Mouse (Mus musculus): ENCODE measurements at regions not wholly inside any gene's neighbourhood (a gene's known extent, or its start where the extent isn't known, plus 50 kb on each side); places are given as distances from the start of the nearest gene placed in this dataset.

DNA sequence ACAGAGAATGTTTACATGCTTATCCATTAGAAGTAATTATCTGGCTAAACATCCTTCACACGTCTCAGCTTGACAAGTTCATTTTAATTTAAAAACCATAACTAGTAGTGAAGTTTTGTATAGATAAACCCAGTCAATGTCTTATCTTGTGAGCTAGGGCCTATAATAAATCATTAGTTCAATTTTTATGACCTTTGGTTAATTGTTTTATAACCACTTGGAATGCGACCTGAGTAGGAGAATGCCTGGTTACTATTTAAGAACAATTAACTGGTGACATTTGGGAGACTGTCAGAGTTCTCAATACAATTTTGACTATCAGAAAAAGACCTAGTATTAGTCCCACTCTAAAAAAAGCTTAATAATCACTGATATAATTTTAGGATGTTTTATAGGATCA lies 813.6 kb downstream of the Gm9008 start:
- no peak for ATAC-seq (ENCODE audit: low FRiP score)
- Histone ChIP-seq H3K9me3 (replicated peaks) (no peaks in the 10 kb centered on the region), H3K4me2 (no peak overlapping the region), H3K36me3 (no peaks in the 10 kb centered on the region), H3K27me3 (replicated peaks) (no peaks in the 10 kb centered on the region), H3K4me1 (no peaks in the 10 kb centered on the region), H3K27ac (replicated peaks) (no peak overlapping the region), H3K4me3 (replicated peaks) (no peak overlapping the region), H3K9ac (replicated peaks) (no peak overlapping the region)
- 40% methylated on average over 2 of the region's 2 CpGs for WGBS

DNA sequence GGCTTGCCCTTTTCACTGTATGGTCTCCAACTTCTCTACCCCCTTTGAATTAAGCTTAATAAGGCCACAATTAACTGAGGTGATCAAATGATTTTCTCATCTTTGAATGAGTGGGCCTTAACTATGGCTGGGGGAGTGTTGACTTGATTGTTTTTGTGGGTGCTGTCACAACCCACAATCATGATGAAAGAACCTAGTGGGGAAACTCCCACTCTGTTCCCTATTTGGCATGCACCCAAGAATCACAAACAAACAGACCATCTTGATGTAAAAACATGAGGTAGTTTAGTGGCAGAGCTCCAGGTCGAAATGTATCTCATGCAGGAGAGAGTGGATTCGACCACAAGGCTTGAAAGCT lies 853.2 kb downstream of the Gm9008 start:
- 91% methylated on average over 2 of the region's 2 CpGs for WGBS
- H3K9ac ChIP-seq (replicated peaks), result no peak overlapping the region
- H3K36me3 ChIP-seq, result no peaks in the 10 kb centered on the region
- no peaks in the 10 kb centered on the region for H3K27me3 ChIP-seq (replicated peaks)
- no peak overlapping the region for H3K4me3 ChIP-seq (replicated peaks)
- no peak overlapping the region for H3K4me2 ChIP-seq
- H3K9me3 ChIP-seq (replicated peaks), result no peaks in the 10 kb centered on the region
- no peak for ATAC-seq (ENCODE audit: low FRiP score)
- H3K27ac ChIP-seq (replicated peaks), result no peak overlapping the region
- H3K4me1 ChIP-seq, result no peaks in the 10 kb centered on the region

DNA sequence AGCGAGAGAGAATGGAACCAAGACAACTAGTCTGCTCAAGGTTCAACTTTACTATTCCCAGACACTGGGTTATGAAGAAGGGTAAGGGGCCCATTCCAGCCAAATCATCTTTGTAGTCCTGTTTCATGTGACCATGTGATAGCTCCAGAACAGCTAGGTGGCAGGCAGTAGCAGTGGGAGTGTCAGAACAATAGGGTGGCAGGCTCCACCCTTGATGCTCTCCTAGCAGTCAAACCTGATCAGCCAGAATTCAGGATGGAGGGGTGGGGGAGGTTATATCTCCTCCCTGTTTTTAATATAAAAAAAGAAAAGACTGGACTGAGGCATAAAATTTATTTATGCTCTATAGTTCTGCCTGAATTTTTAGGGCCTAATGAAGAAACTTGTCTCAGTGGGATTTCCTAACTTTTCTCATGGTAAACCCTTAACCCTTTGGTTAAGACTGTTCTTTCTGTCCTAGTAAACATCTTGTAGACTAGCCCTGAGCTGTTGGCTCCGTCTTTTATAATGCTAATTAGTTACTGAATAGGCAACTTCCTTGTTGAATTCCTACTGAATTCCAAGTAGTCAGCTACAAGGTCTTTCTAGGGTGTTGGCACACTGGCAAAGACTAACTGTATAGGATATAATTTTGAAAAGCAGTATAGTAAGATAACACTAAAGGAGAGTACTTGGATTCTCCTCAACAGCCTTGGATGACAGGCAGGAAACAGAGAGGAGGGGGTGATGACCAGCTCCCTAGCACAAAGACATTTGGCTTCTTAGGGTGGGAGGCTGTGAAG lies 853.8 kb downstream of the Gm9008 start:
- Histone ChIP-seq H3K27me3 (replicated peaks) (no peaks in the 10 kb centered on the region), H3K4me3 (replicated peaks) (no peak overlapping the region), H3K4me2 (no peak overlapping the region), H3K36me3 (no peaks in the 10 kb centered on the region), H3K9me3 (replicated peaks) (no peaks in the 10 kb centered on the region), H3K27ac (replicated peaks) (no peak overlapping the region), H3K4me1 (no peaks in the 10 kb centered on the region), H3K9ac (replicated peaks) (no peak overlapping the region)
- no peak for ATAC-seq (ENCODE audit: low FRiP score)
- 79% methylated on average over 2 of the region's 2 CpGs for WGBS

DNA sequence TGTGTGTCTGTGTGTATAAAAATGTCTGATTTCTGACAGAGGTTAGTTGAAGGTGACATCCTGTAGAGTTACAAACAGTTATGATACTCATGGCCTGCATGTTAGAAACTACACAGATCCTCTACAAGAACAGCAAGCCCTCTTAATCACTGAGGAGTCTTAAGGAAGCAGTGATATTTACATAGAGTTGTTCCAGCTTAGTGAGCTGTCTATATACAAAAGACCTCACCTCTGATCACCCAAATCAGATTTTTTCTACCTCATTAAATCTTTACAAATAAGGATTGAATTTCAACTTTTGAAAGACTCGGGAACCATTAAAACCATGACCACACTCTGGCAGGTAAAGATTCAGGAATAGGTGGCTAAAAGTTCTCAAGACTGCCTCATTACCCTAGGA lies 861.5 kb downstream of the Gm9008 start:
- no peak for ATAC-seq (ENCODE audit: low FRiP score)
- no peaks in the 10 kb centered on the region for H3K36me3 ChIP-seq
- H3K27me3 ChIP-seq (replicated peaks), result no peaks in the 10 kb centered on the region
- H3K4me3 ChIP-seq (replicated peaks), result no peak overlapping the region
- 36% methylated on average over 1 of the region's 1 CpGs for WGBS
- no peaks in the 10 kb centered on the region for H3K4me1 ChIP-seq
- no peak overlapping the region for H3K27ac ChIP-seq (replicated peaks)
- H3K4me2 ChIP-seq, result no peak overlapping the region
- no peak overlapping the region for H3K9ac ChIP-seq (replicated peaks)
- no peaks in the 10 kb centered on the region for H3K9me3 ChIP-seq (replicated peaks)

DNA sequence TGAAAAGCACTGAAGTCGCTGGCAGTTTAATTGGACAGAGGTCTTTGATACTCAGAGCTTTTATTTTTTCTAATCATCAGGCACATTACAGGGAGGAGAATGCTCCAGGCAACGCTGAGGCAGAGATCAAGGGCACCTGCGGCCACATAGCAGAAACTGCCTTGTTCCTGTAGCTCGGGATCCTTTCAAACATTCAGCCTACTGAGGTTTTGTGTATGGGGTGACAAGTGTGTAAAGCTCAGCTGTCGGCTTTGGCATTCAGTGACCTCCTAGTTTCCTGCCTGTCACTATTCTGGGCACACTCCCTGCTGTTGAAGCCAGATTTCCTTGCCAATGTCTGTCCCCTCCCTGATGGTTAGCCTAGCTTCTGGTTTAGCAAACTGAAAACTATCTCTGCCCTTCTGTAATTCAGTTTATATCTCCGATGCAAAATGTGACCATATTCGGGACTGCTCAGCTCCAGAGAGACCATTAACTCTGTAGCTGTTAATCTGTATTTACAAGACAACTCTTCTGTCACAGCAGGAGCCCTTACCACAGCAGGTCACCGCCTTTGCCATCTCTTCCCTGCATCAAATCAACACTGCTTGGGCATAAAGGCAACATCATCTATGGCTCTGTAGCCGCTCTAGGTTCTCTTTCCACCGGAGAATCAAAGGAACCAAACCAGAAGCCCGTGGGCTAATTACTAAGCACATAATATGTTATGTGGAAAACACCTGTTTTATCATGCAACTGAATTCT lies 894.9 kb downstream of the Gm9008 start:
- Histone ChIP-seq H3K27ac (replicated peaks) (no peak overlapping the region), H3K4me1 (peaks cover 6% of the 10 kb centered on the region), H3K27me3 (replicated peaks) (no peaks in the 10 kb centered on the region), H3K36me3 (no peaks in the 10 kb centered on the region), H3K4me2 (peak overlapping the region; percentile 29), H3K9ac (replicated peaks) (no peak overlapping the region), H3K4me3 (replicated peaks) (no peak overlapping the region), H3K9me3 (replicated peaks) (no peaks in the 10 kb centered on the region)
- 9% methylated on average over 11 of the region's 11 CpGs for WGBS
- peak; percentile 66 for ATAC-seq (ENCODE audit: low FRiP score)

DNA sequence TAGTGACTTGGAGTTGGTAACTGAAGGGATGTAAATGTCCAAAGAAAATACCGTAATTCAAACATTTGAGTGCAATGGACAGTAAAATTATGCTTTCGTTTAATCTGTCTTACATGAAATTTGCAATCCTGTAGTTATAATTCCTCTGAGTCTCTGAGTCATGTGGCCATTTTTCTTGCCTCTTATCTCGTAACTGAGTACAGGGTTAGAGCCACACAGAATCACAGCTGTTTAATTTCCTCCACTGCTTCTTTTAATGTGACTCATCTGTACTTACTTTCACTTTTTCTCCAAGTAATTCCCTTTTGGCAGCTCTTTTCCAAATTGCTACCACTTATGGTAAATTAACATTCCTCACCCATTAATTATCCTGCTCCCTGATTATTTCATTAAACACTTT lies 939.2 kb downstream of the Gm9008 start:
- ATAC-seq (ENCODE audit: low FRiP score), result no peak
- Histone ChIP-seq H3K4me1 (no peaks in the 10 kb centered on the region), H3K4me2 (no peak overlapping the region), H3K9ac (replicated peaks) (no peak overlapping the region), H3K27me3 (replicated peaks) (no peaks in the 10 kb centered on the region), H3K4me3 (replicated peaks) (no peak overlapping the region), H3K9me3 (replicated peaks) (no peaks in the 10 kb centered on the region), H3K36me3 (no peaks in the 10 kb centered on the region), H3K27ac (replicated peaks) (no peak overlapping the region)
- 51% methylated on average over 3 of the region's 3 CpGs for WGBS

DNA sequence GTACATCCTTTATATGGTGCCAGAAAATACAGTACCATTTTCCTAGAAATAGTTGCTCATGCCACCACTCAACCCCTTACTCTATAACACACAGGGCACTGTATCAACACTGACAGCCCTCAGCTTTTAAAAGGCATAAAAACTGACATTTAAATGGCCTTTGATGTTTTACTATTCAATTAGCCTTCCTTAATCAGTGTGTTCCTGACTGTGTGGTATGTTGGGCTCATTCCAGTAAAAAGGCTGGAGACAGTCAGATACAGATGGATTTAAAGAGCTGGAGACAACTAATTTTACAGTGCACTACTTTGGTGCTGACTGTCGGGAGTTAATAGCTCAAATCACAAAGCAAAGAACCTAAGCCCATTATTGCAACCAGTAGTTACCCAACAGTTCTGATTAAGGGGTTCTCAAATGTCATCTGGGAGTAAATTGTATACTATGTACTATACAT lies 955.3 kb downstream of the Gm9008 start:
- H3K9me3 ChIP-seq (replicated peaks), result no peaks in the 10 kb centered on the region
- no peak overlapping the region for H3K27ac ChIP-seq (replicated peaks)
- H3K9ac ChIP-seq (replicated peaks), result no peak overlapping the region
- no peaks in the 10 kb centered on the region for H3K27me3 ChIP-seq (replicated peaks)
- 25% methylated on average over 1 of the region's 1 CpGs for WGBS
- no peak overlapping the region for H3K4me2 ChIP-seq
- no peak overlapping the region for H3K4me3 ChIP-seq (replicated peaks)
- H3K36me3 ChIP-seq, result no peaks in the 10 kb centered on the region
- peaks cover 5% of the 10 kb centered on the region; the same call in 1 of the 2 replicates for H3K4me1 ChIP-seq
- ATAC-seq (ENCODE audit: low FRiP score), result no peak; the same call in 1 of the 2 replicates

DNA sequence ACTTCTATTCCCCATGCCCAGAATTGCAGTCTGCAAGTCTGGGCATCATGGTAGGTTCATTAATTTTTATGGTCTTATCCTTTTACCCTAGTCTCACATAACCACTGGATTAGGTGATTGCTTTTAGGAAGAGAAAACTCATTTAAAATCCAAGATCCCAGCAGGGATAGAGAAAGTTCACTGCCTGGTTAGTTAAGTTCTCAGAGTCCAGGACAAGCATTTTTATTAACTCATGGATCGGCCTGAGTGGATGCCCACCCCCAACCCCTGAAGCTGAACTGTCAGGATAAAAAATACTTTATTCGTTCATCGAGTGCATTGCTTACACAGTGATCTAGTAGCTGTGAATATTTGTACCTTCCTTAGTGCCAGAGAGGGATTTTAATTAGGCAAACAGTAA lies 957.9 kb downstream of the Gm9008 start:
- 50% methylated on average over 3 of the region's 3 CpGs for WGBS
- H3K27ac ChIP-seq (replicated peaks), result no peak overlapping the region
- H3K9me3 ChIP-seq (replicated peaks), result no peaks in the 10 kb centered on the region
- no peak overlapping the region for H3K4me3 ChIP-seq (replicated peaks)
- H3K4me2 ChIP-seq, result no peak overlapping the region
- no peaks in the 10 kb centered on the region for H3K27me3 ChIP-seq (replicated peaks)
- no peak overlapping the region for H3K9ac ChIP-seq (replicated peaks)
- ATAC-seq (ENCODE audit: low FRiP score), result peak; percentile 41; the same call in 1 of the 2 replicates
- peaks cover 5% of the 10 kb centered on the region; the same call in 1 of the 2 replicates for H3K4me1 ChIP-seq
- no peaks in the 10 kb centered on the region for H3K36me3 ChIP-seq

Measured in neural tube, embryonic 15.5 days (tissue).